Mouse (Mus musculus) cerebellum, adult 2 months (tissue): ENCODE data around the gene Cck.

ENCODE experiments used
- CTCF ChIP-seq: fragments of 200-500 bp; IDR thresholded peaks from 2 replicates; pipeline ENCODE4 v1.5.1; 2011; ENCODE audit warnings: low read depth, mild to moderate bottlenecking, control low read depth, low read length, moderate library complexity, borderline replicate concordance; ENCODE audit not compliant: insufficient read depth
- POLR2A ChIP-seq: fragments of 200-500 bp; IDR thresholded peaks from 2 replicates; pipeline ENCODE4 v1.6.1; 2011; ENCODE audit warnings: low read length, control low read depth, borderline replicate concordance; ENCODE audit not compliant: insufficient read depth

- TF ChIP-seq CTCF (no peak), POLR2A (no peak)
Measured at GRCm38 (mm10) chr9:121532626-121533025, 37.1 kb upstream of the Cck start.
